Mouse (Mus musculus): ENCODE measurements around the gene Pou3f3. TPM values are rescaled to one million over a fixed set of nuclear protein-coding genes. Genes with fewer than 3 reads are reported as not detected.

The Pou3f3 gene
- polyA plus RNA-seq, 1 experiment = not detected

GRCm38 (mm10) chr1:42745047-42745446 is 49.5 kb downstream of the Pou3f3 start:
- H3K36me3 ChIP-seq (replicated peaks; ENCODE audit: low read length) = no peaks in the 10 kb centered on the region
- H3K27me3 ChIP-seq (replicated peaks) = no peaks in the 10 kb centered on the region
- peaks cover 7% of the 10 kb centered on the region; the same call in 1 of the 2 replicates for H3K4me1 ChIP-seq
- no peak overlapping the region for H3K4me3 ChIP-seq (replicated peaks)
- TF ChIP-seq FLI1 (IDR thresholded peaks at IDR 0.05; ENCODE audit: low read length) = no peak
- TF ChIP-seq GATA1 (IDR thresholded peaks at IDR 0.05; ENCODE audit: borderline replicate concordance, low read length) = no peak
- H3K9me3 ChIP-seq = peaks cover 9% of the 10 kb centered on the region

DNA sequence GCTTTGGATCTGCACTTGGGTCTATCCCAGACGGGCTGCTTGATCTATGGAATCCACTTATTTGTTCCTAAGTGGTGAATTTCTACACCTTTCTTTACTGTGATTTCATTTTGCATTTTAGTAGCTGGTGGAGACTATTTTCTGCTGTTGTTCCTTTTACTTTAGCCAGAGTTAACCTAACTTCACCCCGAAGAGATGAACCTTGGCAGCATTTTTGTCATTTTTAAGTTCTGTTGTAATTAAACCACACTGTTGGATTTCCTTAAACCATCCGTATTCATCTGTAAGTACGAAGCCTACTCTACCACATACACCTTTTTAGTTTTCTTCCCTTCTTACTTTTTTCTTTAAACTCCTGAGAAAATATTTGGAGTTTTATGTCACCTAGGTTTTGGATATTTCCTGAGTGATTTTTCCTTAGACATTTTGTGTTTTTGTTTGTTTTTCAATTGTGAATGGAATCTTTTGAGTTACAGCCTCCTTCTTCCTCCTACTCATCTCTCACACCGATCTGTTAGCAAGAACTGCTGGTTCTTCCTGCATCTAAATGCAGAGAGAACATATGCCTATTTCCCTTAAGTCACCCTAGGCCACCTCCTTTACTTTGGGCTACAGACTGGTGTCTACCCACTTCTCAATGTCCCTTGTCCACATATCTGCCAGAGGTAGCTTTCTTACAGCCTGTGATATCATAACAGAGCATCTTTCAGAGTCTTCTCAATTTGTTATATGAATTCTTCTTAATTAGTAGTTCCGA is 54.1 kb downstream of the Pou3f3 start:
- Histone ChIP-seq H3K36me3 (replicated peaks; ENCODE audit: low read length) (no peaks in the 10 kb centered on the region), H3K4me3 (replicated peaks) (no peak overlapping the region), H3K9me3 (no peaks in the 10 kb centered on the region), H3K27me3 (replicated peaks) (no peaks in the 10 kb centered on the region), H3K4me1 (peaks cover 7% of the 10 kb centered on the region; the same call in 1 of the 2 replicates)
- no peak for TF ChIP-seq FLI1 (IDR thresholded peaks at IDR 0.05; ENCODE audit: low read length)
- TF ChIP-seq GATA1 (IDR thresholded peaks at IDR 0.05; ENCODE audit: borderline replicate concordance, low read length) = no peak

Other genes starting within 250 kb of the Pou3f3 start
- 10.3 and 28.4 TPM in 2 replicates for gene Mrps9, start 155.5 kb downstream of the Pou3f3 start, polyA plus RNA-seq (2012; ENCODE audit: insufficient read depth, low replicate concordance)

All from megakaryocyte, embryonic 14.5 days (primary cell).